Mouse (Mus musculus): ENCODE results near the gene Dennd6a. TPM values are rescaled to one million over a fixed set of nuclear protein-coding genes. Genes with fewer than 3 reads are reported as not detected.
"Not testable (repeated sequence)": the region's sequence is repeated elsewhere in the genome, so short reads cannot be mapped to it uniquely, and the experiment has no call there.

The Dennd6a gene
- 19.9 and 22.4 TPM in 2 replicates for total RNA-seq (2012; rRNA removed)

DNA sequence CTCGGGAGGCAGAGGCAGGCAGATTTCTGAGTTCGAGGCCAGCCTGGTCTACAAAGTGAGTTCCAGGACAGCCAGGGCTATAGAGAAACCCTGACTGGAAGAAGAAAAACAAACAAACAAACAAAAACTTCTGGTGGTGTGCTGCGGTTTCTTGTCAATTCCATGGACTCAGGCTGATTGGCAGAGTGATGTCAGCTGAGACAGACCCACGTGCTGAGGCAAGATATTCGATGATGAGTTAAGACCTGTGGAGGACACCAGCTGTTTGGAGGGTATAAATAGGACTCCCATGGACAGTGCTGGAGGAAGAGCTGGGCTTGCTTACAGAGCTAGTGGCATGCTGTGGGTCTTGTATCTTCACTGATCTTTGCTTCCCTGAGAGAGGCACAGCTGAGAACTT lies at the start of gene Dennd6a:
Gene Dennd6a, plus strand, starts transcription at position 301 of the 400 bp plus-strand sequence.
- H3K27ac ChIP-seq (ENCODE audit: insufficient read depth, low read depth, low read length, poor library complexity, severe bottlenecking); DNase-seq (ENCODE audit: low read depth, low spot score); H3K36me3 ChIP-seq (ENCODE audit: control insufficient read depth, insufficient read depth, low read length, poor library complexity, severe bottlenecking); H3K4me1 ChIP-seq (ENCODE audit: control insufficient read depth in 2 of 2, insufficient read depth in 2 of 2, low read length in 2 of 2, poor library complexity in 1 of 2); in situ Hi-C loops (cut with MboI; ENCODE audit: low sequenced_read_pairs in 2 of 2, unreplicated experiment in 2 of 2); H3K9me3 ChIP-seq (ENCODE audit: control insufficient read depth, insufficient read depth, low read depth, low read length); H3K4me3 ChIP-seq (ENCODE audit: insufficient read depth in 1 of 2, low read depth in 1 of 2, low read length in 2 of 2, poor library complexity in 1 of 2, severe bottlenecking in 1 of 2); H3K9ac ChIP-seq (ENCODE audit: insufficient read depth, low read depth, low read length, poor library complexity, severe bottlenecking): not testable (repeated sequence)

- H3K36me3 ChIP-seq (ENCODE audit: control insufficient read depth, insufficient read depth, low read length, poor library complexity, severe bottlenecking): peaks cover 5% of the 10 kb centered on the region
- no peak for DNase-seq (ENCODE audit: low read depth, low spot score)
Measured at GRCm38 (mm10) chr14:26525955-26526354, 47.7 kb upstream of the Dennd6a start.

DNA sequence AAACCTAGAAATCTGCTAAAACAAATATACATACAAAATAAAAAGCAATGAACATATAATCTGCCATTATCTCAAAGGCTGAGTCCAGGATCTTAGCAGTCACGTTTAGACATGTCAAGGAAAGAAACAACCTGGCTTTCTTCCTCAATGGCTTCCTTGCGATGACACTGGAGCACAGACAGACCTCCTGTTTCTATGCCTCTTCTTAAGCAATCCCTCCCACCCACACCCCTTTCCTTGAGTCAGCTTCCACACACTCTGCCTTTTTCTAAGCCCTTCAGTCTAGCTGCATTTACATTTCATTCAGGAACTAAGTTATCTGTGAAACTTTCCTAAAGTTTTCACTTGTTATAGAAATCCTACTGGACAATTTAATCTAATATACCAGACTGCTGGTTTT lies 45.4 kb upstream of the Dennd6a start:
- DNase-seq (ENCODE audit: low read depth, low spot score): no peak
- no peaks in the 10 kb centered on the region for H3K9me3 ChIP-seq (ENCODE audit: control insufficient read depth, insufficient read depth, low read depth, low read length)
- no peak overlapping the region for H3K27ac ChIP-seq (ENCODE audit: insufficient read depth, low read depth, low read length, poor library complexity, severe bottlenecking)
- H3K4me1 ChIP-seq (ENCODE audit: control insufficient read depth in 2 of 2, insufficient read depth in 2 of 2, low read length in 2 of 2, poor library complexity in 1 of 2): peaks cover 6 to 10% of the 10 kb centered on the region in 2 experiments
- in situ Hi-C loops (cut with MboI; ENCODE audit: low sequenced_read_pairs in 2 of 2, unreplicated experiment in 2 of 2): no loop called here
- no peak overlapping the region for H3K4me3 ChIP-seq (ENCODE audit: insufficient read depth in 1 of 2, low read depth in 1 of 2, low read length in 2 of 2, poor library complexity in 1 of 2, severe bottlenecking in 1 of 2)
- H3K36me3 ChIP-seq (ENCODE audit: control insufficient read depth, insufficient read depth, low read length, poor library complexity, severe bottlenecking): peaks cover 5% of the 10 kb centered on the region
- no peak overlapping the region for H3K9ac ChIP-seq (ENCODE audit: insufficient read depth, low read depth, low read length, poor library complexity, severe bottlenecking)
- TF ChIP-seq HCFC1 (IDR thresholded peaks at IDR 0.05; ENCODE audit: borderline replicate concordance, insufficient read depth, low read length) (no peak), CHD2 (IDR thresholded peaks at IDR 0.05; ENCODE audit: low read depth, low read length) (no peak), ZC3H11A (IDR thresholded peaks at IDR 0.05; ENCODE audit: borderline replicate concordance, low read depth, low read length) (no peak), MAFK (IDR thresholded peaks at IDR 0.05; ENCODE audit: insufficient read depth, low read depth, low read length) (no peak), ZNF384 (IDR thresholded peaks at IDR 0.05; ENCODE audit: low read depth, low read length) (no peak)

More at GRCm38 (mm10) chr14:26525955-26526354, 47.7 kb upstream of the Dennd6a start:
- Histone ChIP-seq H3K4me3 (ENCODE audit: insufficient read depth in 1 of 2, low read depth in 1 of 2, low read length in 2 of 2, poor library complexity in 1 of 2, severe bottlenecking in 1 of 2) (no peak overlapping the region), H3K27ac (ENCODE audit: insufficient read depth, low read depth, low read length, poor library complexity, severe bottlenecking) (no peak overlapping the region), H3K9me3 (ENCODE audit: control insufficient read depth, insufficient read depth, low read depth, low read length) (no peaks in the 10 kb centered on the region), H3K4me1 (ENCODE audit: control insufficient read depth in 2 of 2, insufficient read depth in 2 of 2, low read length in 2 of 2, poor library complexity in 1 of 2) (peaks cover 6 to 8% of the 10 kb centered on the region in 2 experiments), H3K9ac (ENCODE audit: insufficient read depth, low read depth, low read length, poor library complexity, severe bottlenecking) (no peak overlapping the region)
- in situ Hi-C loops (cut with MboI; ENCODE audit: low sequenced_read_pairs in 2 of 2, unreplicated experiment in 2 of 2): no loop called here
- no peak for TF ChIP-seq CHD2 (IDR thresholded peaks at IDR 0.05; ENCODE audit: low read depth, low read length)
- TF ChIP-seq HCFC1 (IDR thresholded peaks at IDR 0.05; ENCODE audit: borderline replicate concordance, insufficient read depth, low read length): no peak
- TF ChIP-seq ZC3H11A (IDR thresholded peaks at IDR 0.05; ENCODE audit: borderline replicate concordance, low read depth, low read length): no peak
- TF ChIP-seq MAFK (IDR thresholded peaks at IDR 0.05; ENCODE audit: insufficient read depth, low read depth, low read length): no peak
- no peak for TF ChIP-seq ZNF384 (IDR thresholded peaks at IDR 0.05; ENCODE audit: low read depth, low read length)

DNA sequence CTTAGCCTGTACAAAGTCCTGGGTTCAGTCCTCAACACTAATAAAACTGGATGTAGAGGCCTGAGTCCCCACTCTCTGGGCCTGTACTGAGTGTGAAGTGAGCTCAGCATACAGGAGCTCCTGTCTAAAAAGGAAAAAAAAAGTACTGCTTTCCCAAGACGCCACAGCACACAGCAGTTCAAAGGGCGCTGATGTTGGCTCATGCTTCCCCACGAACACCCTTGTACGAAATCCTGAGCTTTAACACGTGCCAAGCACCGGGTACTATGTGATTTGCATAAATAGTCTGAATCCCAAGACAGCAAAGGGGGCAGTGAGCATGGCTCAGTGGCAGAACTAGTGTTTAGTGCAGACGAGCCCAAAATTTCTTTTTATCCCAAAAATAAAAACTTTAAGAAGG lies 43.3 kb upstream of the Dennd6a start:
- TF ChIP-seq MAFK (IDR thresholded peaks at IDR 0.05; ENCODE audit: insufficient read depth, low read depth, low read length): no peak
- no peak for TF ChIP-seq ZNF384 (IDR thresholded peaks at IDR 0.05; ENCODE audit: low read depth, low read length)
- no peak for TF ChIP-seq CHD2 (IDR thresholded peaks at IDR 0.05; ENCODE audit: low read depth, low read length)
- TF ChIP-seq HCFC1 (IDR thresholded peaks at IDR 0.05; ENCODE audit: borderline replicate concordance, insufficient read depth, low read length): no peak
- no peak for TF ChIP-seq ZC3H11A (IDR thresholded peaks at IDR 0.05; ENCODE audit: borderline replicate concordance, low read depth, low read length)
- in situ Hi-C loops (cut with MboI; ENCODE audit: low sequenced_read_pairs in 2 of 2, unreplicated experiment in 2 of 2): loop anchor here in 1 of 2 experiments (10.0 kb wide), 1 partner anchor 64 kb away; no protein-coding TSS in a partner anchor

More for the DNA sequence above, 43.3 kb upstream of the Dennd6a start:
- H3K4me1 ChIP-seq (ENCODE audit: control insufficient read depth in 2 of 2, insufficient read depth in 2 of 2, low read length in 2 of 2, poor library complexity in 1 of 2): peaks cover 6 to 9% of the 10 kb centered on the region in 2 experiments; a peak in 3 of 4 replicates
- H3K27ac ChIP-seq (ENCODE audit: insufficient read depth, low read depth, low read length, poor library complexity, severe bottlenecking): no peak overlapping the region
- H3K36me3 ChIP-seq (ENCODE audit: control insufficient read depth, insufficient read depth, low read length, poor library complexity, severe bottlenecking): peaks cover 5% of the 10 kb centered on the region
- H3K4me3 ChIP-seq (ENCODE audit: insufficient read depth in 1 of 2, low read depth in 1 of 2, low read length in 2 of 2, poor library complexity in 1 of 2, severe bottlenecking in 1 of 2): no peak overlapping the region
- H3K9me3 ChIP-seq (ENCODE audit: control insufficient read depth, insufficient read depth, low read depth, low read length): no peaks in the 10 kb centered on the region
- H3K9ac ChIP-seq (ENCODE audit: insufficient read depth, low read depth, low read length, poor library complexity, severe bottlenecking): no peak overlapping the region; the same call in 1 of the 2 replicates
- DNase-seq (ENCODE audit: low read depth, low spot score): no peak

Data from ES-E14 (cell line).